Mouse (Mus musculus) right cerebral cortex, postnatal 36 days (tissue): ENCODE measurements at regions not wholly inside any gene's neighbourhood (a gene's known extent, or its start where the extent isn't known, plus 50 kb on each side); places are given as distances from the start of the nearest gene placed in this dataset.

ENCODE experiments used
- DNase-seq, 2 experiments: peaks; one replicate each; pipeline ENCODE4 v3.0.0; 2022; ENCODE audit warnings: low spot score in 2 of 2, mixed read lengths in 1 of 2

DNA sequence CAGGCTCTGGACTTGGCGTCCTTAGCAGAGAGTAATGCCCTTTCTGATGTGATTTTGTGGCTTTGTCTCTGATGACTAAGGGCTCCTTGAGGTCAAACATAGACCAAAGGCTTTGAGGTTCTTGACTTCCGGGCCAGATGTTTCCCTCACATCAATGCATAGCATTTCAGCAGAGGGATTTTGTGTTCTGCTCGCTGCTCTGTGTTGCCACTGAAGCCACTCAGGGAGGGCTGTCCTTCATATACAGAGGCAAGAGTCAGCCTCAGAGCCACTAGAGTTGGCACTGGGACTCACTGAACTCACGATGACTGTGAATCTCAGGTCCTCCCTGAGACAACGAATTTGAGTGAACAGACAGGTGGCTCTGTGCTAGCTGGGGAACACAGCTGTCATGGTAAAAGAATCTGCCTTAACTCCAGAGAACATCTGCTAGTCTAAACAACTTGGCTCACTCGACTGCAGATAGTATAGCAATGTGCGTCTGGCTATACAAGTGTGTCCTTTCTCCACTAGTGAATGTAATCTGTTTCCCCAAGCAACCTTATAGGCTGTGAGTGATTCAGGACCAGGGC, 74.3 kb downstream of the Gp2 start:
- no peak for DNase-seq

DNA sequence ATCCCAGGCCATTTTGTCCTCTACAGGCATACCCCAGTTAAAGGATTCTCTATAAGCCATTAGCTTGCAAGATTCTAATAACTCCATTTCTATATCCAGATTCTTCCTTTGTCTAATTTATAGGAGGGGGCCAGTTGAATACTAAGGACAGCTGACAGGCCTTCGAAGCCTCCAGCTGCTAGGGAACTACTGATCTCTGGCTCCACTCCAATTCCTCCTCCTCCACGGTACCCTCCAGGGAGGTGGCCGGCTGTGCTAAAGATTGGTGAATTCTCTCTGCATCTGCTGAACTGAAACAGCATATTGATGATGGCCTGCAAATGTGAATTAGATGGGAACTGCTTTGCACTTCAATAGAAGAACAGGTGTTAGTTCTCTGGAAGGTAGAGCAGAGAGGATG, 79.2 kb downstream of the Gp2 start:
- DNase-seq = no peak

DNA sequence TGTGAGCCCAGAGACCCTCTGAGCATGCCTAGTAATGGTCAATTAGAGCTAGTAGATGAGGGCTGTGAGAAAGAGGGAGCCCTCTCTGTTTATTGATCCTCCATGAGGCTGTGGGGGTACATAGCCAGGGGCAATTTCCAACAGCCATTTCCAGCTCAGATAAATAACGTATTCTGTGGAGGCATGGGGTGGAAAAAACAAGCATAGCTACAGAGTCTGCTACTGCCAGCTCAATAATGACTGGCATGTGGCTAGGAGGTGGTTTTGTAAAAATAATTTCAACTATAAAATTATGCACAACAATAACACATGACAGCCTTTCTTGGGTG, 94.9 kb downstream of the Gp2 start:
- no peak for DNase-seq

DNA sequence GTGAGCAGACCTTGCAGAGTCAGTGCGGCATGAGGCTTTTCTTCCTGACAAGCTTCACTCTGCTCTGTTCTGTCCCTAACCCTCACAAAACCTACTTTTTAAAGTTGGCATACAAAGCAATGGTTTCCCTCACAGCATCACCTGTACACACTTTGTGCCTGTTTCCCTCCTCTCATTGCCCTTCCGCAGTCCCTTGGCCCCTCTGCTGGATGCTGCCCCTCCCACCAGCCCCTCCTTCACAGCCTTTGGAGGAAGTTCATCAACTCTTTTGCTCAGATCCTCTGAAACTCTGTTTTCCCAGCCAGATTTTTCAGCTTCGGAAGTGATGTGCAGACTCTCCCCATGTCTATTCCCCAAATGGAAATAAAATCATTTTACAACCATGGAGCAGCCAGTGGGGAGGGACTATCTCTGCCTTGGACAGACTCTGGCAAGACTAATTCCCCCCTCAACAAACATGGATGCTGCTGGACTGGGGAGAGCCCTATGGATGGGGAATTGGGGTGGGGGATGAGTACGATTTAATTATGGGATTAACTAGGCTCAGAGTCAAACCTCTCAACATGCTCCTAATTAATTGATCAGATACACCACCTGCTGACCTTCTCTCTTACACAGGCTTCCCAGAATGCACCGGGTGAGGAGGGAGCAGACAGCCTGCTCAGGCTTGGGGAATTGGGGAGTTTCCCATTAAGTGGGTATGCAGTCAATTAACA, 95.4 kb downstream of the Gp2 start:
- DNase-seq = no peak

DNA sequence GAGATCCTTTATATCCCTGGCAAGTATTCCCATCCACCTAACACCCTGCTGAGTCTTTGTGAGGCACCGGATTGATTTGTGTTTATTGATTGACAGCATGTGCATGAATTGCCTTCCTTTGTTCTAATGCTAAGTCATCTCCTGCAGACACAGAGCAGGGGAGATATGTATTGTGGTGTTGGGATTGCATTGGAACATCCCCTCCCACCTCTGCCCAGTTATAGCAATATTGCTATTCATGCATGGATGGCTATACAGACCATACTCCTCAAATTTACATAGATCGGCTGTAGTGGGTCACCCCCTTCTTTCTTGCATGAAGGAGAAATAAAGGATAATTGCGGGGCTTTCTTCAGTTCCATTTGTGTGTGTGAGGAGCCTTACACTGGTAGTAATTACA, 101.7 kb downstream of the Gp2 start:
- DNase-seq = no peak

- no peak for DNase-seq
These were observed 102.8 kb downstream of the Gp2 start for GRCm38 (mm10) chr7:119356251-119356650.

- DNase-seq = no peak
These were observed 106.5 kb downstream of the Gp2 start for GRCm38 (mm10) chr7:119352571-119352970.

- no peak for DNase-seq
These were observed 108.4 kb downstream of the Gp2 start for GRCm38 (mm10) chr7:119350641-119351040.

GRCm38 (mm10) chr7:119343380-119343779, 115.7 kb downstream of the Gp2 start:
- DNase-seq = no peak

- no peak for DNase-seq
These were observed 126.0 kb downstream of the Gp2 start for GRCm38 (mm10) chr7:119333102-119333501.

DNA sequence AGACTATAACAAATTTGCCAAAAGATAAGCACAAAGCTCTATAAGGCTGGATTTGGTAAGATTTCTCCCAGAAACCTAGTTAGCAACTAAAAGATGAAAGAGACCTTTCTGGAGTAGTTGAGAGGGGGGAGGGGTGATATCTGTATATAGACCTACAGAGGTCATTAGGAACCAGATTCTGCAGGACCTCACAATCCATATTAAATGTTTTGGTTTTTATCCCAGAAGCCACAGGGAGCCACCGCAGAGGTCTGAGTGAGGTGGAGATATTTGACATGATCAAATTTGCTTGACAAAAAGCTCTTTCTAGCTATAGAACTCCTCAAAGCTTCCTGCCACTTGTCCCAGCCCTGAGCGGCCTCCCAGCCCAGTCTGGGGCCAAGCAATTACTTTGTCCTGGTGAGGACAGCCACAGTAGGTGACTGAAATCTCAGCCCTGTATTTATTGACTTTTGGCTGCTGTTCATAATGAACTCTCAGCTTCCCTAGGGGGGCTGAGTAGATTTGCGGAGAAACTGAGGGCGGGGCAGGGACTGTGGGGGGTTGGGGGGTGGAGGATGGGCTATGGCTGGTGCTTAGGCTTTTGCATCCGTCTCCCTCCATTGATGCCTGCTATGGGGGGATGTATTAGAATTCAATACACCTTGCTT, 128.5 kb downstream of the Gp2 start:
- no peak for DNase-seq

DNA sequence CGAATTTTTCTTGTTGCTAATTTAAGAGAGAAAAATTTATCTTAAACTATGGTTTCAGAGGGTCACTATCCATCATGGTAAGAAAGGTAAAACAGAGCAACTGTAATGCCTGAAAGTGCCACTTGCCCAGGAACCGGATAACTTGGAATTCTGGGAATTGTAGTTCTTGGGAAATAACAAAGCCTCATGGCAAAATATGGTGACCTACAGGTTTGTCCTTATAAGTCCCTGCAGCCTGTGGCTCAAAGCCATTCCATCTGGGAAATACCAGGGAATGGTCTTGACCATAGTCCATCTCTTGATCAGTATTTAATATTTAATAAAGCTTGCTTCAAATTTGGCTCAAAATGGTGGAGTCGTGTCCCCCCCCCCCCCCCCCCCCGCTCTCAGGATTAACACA, 111.9 kb upstream of the Gpr139 start:
- no peak for DNase-seq

DNA sequence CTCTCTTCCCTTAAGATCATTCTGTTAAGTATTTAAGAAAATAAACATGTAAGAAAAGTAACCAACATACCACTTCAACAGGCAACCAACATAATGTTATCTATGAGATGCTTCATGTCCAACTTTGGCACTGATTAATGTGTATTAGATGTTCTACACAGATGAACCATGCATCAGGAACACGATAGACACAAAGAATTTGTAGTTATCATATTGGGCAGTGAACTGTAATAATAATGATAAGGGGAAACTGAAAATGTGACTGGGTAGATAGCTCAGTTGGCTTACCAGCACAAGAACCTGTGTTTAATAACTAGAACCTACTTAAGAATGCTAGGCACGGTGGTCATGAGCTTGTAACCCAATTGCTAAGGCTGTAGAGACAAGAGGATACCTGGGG, 107.0 kb upstream of the Gpr139 start:
- no peak for DNase-seq

DNA sequence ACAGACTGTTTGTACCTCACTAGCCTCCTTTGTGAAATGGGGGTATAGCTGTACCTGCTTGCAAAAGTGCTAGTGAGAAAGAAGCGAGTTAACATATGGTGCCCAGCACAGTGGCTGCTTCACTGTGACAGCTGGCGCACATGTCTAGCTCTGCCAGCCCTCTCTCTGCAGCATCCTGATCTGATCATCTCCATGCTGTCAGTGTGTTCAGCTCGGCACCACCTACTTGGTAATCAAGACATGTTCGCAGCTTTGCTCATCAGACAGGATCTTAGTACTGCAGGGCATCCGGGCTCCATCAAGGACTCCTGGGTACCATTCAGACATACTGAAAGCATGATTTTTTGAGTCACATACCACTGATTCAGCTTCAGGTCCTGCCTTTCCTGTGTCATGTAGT, 100.9 kb upstream of the Gpr139 start:
- DNase-seq = peak; percentile 16 to 20

DNA sequence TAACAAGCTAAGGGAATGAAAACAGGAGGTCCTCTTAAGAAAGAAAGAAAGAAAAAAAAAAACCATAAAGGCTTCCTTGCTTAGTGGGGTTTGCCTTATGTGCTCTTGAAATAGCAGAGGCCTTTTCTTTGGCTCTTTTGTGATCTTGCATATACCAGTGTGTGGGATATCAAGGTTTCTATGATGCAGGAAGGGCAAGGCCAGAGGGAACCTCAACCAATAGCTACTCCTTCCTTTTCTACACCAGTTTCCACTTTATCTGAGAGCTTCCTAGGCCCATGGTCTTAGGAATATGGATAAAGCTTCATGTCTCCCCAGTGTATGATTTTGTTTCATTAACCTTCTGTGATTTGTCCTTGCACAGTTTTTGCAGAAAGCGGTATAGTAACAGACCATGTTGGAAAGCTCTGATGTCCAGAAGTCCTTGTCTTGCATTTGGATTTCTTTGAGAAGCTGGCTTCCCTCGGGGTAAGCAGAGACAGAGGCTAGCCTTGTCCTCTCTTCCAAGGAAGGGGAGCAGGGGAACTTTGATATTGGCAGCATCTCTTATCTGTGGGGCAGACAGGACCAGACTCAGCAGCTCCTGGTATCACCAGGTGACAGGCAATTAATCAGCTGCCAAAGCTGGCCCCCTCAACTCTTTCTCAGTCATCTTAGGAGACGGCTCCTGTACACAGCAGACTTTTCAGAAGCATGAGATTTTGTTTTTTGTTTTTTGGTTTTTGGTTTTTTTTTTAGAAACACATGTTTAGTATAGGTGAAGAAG, 95.7 kb upstream of the Gpr139 start:
- no peak for DNase-seq

DNA sequence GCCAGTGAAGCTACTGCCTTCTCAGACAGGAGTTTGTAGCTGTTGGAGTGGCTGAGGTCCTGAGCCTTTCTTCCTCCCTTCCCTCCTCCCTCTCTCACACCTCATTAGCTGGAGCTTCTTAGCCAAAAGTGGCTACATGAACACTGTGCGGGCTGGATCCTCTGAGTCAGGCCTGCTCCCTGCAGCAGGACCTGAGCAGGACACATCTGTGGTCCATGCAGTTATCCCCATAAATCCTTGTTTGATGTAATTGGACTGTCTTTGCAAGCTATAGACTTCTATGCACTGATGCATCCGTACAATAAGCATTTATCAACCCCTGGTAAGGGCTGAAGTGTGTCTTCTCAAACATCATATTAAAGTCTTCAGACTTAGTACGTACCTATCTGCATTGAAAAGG, 88.2 kb upstream of the Gpr139 start:
- DNase-seq = no peak

- no peak for DNase-seq
These were observed 87.0 kb upstream of the Gpr139 start for GRCm38 (mm10) chr7:119271427-119271826.

- DNase-seq = no peak
These were observed 86.5 kb upstream of the Gpr139 start for GRCm38 (mm10) chr7:119270826-119271420.

DNA sequence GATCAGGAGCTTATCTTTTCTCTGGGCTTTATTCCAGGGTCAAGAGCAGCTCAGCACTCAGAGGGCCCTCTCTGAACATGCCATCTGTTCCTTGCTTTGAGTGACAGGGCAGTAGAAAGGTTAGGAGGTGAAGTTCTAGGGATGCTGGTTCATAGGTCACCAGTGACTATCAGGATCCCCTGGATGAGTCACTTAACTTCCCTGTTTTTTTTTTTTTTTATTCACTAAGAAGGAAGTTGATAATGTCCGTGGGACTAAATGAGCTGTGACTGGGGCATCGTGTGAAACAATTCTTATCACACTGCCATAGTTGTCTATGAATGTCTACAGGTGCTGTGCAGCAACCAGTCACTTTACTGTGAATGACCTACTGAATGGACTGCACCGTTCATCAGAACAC, 73.8 kb upstream of the Gpr139 start:
- DNase-seq = no peak

- DNase-seq = no peak
These were observed 72.5 kb upstream of the Gpr139 start for GRCm38 (mm10) chr7:119256916-119257315.

- no peak for DNase-seq
These were observed 68.3 kb upstream of the Gpr139 start for GRCm38 (mm10) chr7:119252742-119253141.

- DNase-seq = no peak
These were observed 67.3 kb upstream of the Gpr139 start for GRCm38 (mm10) chr7:119251679-119252078.
